Mouse (Mus musculus): Measurements from ENCODE around the gene Olfr171. TPM values are rescaled to one million over a fixed set of nuclear protein-coding genes. Genes with fewer than 3 reads are reported as not detected.
"Not testable (repeated sequence)": the region's sequence is repeated elsewhere in the genome, so short reads cannot be mapped to it uniquely, and the experiment has no call there.

Gene Olfr171
- not detected in 3 replicates for total RNA-seq (2017)

GRCm38 (mm10) chr16:19629816-19630215 is at the start of gene Olfr171:
Gene Olfr171, minus strand, starts transcription at chr16:19629916.
- no peak for ATAC-seq (replicated peaks; ENCODE audit: insufficient number of reproducible peaks, low FRiP score, low TSS enrichment, poor library complexity, severe bottlenecking)

- ATAC-seq (replicated peaks; ENCODE audit: insufficient number of reproducible peaks, low FRiP score, low TSS enrichment, poor library complexity, severe bottlenecking) = no peak
Observed at GRCm38 (mm10) chr16:19670768-19671357, 41.1 kb upstream of the Olfr171 start.

- ATAC-seq (replicated peaks; ENCODE audit: insufficient number of reproducible peaks, low FRiP score, low TSS enrichment, poor library complexity, severe bottlenecking) = no peak
Observed at GRCm38 (mm10) chr16:19666312-19666711, 36.6 kb upstream of the Olfr171 start.

GRCm38 (mm10) chr16:19611782-19612181 is 17.9 kb downstream of the Olfr171 start, which contains the start of gene Olfr170:
Gene Olfr170, minus strand, starts transcription at chr16:19611882.
- not testable (repeated sequence) for ATAC-seq (replicated peaks; ENCODE audit: insufficient number of reproducible peaks, low FRiP score, low TSS enrichment, poor library complexity, severe bottlenecking)

GRCm38 (mm10) chr16:19603166-19603565 is 26.6 kb downstream of the Olfr171 start:
- ATAC-seq (replicated peaks; ENCODE audit: insufficient number of reproducible peaks, low FRiP score, low TSS enrichment, poor library complexity, severe bottlenecking) = no peak

Other genes starting within 250 kb of the Olfr171 start
- gene Olfr165, start 206.8 kb downstream of the Olfr171 start, total RNA-seq (2017) = not detected in 3 replicates
- 0.19 TPM in 1 of 3 replicates, not detected in the others for gene Olfr166, start 146.2 kb downstream of the Olfr171 start, total RNA-seq (2017)
- not detected in 3 replicates for gene Olfr167, start 107.7 kb downstream of the Olfr171 start, total RNA-seq (2017)
- gene Olfr168, start 94.4 kb downstream of the Olfr171 start, total RNA-seq (2017) = not detected in 3 replicates
- gene Olfr169, start 58.1 kb downstream of the Olfr171 start, total RNA-seq (2017) = not detected in 3 replicates
- not detected in 3 replicates for gene Olfr170, start 18.0 kb downstream of the Olfr171 start, total RNA-seq (2017)
- gene Lamp3, start 76.5 kb upstream of the Olfr171 start, total RNA-seq (2017) = 0.19 to 0.67 TPM (median 0.53 TPM) in 3 replicates
- gene B3gnt5, start 130.3 kb upstream of the Olfr171 start, total RNA-seq (2017) = 28.4 to 35.3 TPM (median 33.8 TPM) in 3 replicates

All from monocyte, adult 5-6 weeks (primary cell).